Mouse (Mus musculus) liver, adult 2 months (tissue): Measurements from ENCODE around the gene Man2b1. TPM values are rescaled to one million over a fixed set of nuclear protein-coding genes. Genes with fewer than 3 reads are reported as not detected.

Experiments
- DNase-seq: peaks from one replicate; pipeline ENCODE4 v3.0.0-alpha.2; 2011; ENCODE audit warnings: low read depth, low spot score; ENCODE audit errors: extremely low read depth
- H3K27ac ChIP-seq: fragments of 200-500 bp; replicated peaks from 2 replicates; pipeline ENCODE4 v1.5.1; 2012; ENCODE audit warnings: low read depth, mild to moderate bottlenecking, control low read depth, inconsistent platforms, low read length; ENCODE audit not compliant: insufficient read depth
- H3K27me3 ChIP-seq: fragments of 200-500 bp; 2 replicates; pipeline ENCODE4 v1.6.1; 2012; ENCODE audit warnings: mild to moderate bottlenecking, moderate library complexity, low read length, inconsistent platforms; ENCODE audit not compliant: control insufficient read depth, insufficient read depth
- H3K36me3 ChIP-seq: fragments of 200-500 bp; 2 replicates; pipeline ENCODE4 v1.6.1; 2012; ENCODE audit warnings: low read length, inconsistent platforms; ENCODE audit not compliant: control insufficient read depth, insufficient read depth
- H3K4me1 ChIP-seq: fragments of 200-500 bp; 2 replicates; pipeline ENCODE4 v1.6.1; 2011; ENCODE audit warnings: low read length; ENCODE audit not compliant: control insufficient read depth, insufficient read depth
- H3K4me3 ChIP-seq: fragments of 200-500 bp; 2 replicates; pipeline ENCODE4 v1.5.1; 2011; ENCODE audit warnings: low read depth, mild to moderate bottlenecking, control low read depth, low read length, moderate library complexity; ENCODE audit not compliant: insufficient read depth
- H3K79me2 ChIP-seq: fragments of 200-500 bp; 2 replicates; pipeline ENCODE4 v1.6.1; 2012; ENCODE audit warnings: inconsistent platforms, mild to moderate bottlenecking, low read length, moderate library complexity; ENCODE audit not compliant: control insufficient read depth, insufficient read depth
- H3K9ac ChIP-seq: fragments of 200-500 bp; 2 replicates; pipeline ENCODE4 v1.6.1; 2012; ENCODE audit warnings: low read depth, mild to moderate bottlenecking, control low read depth, inconsistent platforms, low read length
- CTCF ChIP-seq: fragments of 200-500 bp; IDR thresholded peaks from 2 replicates; pipeline ENCODE4 v1.5.1; 2011; ENCODE audit warnings: low read depth, low read length, control low read depth
- POLR2A ChIP-seq: fragments of 200-500 bp; IDR thresholded peaks from 2 replicates; pipeline ENCODE4 v1.6.1; 2011; ENCODE audit warnings: low read length, control low read depth; ENCODE audit not compliant: insufficient read depth; ENCODE audit errors: extremely low read depth
- WGBS: fragments of 180-500 bp; shearing (Covaris S2); methylation state at CpG from one replicate; pipeline ENCODE4 v1.1.7; 2018; 5-methylcytosine and 5-hydroxymethylcytosine counted together
- polyA plus RNA-seq: library from polyadenylated mRNA; depleted of rRNA; stranded (reverse); fragments of >200 nt; gene quantifications from 2 replicates; pipeline ENCODE4 v1.2.3, GENCODE M21; 2012
- total RNA-seq: library from RNA; depleted of rRNA; stranded (reverse); fragments of >200 nt; gene quantifications from 2 replicates; pipeline ENCODE4 v1.2.3, GENCODE M21; 2014

Gene Man2b1
- total and polyA plus RNA-seq, 2 experiments, result 57.2 to 69.5 TPM

GRCm38 (mm10) chr8:85084633-85085032, 1.6 kb downstream of the Man2b1 start:
- no peaks in the 10 kb centered on the region for H3K27me3 ChIP-seq
- WGBS, result 65% methylated on average over 8 of the region's 8 CpGs
- DNase-seq, result no peak
- H3K9ac ChIP-seq, result no peak overlapping the region; the same call in 1 of the 2 replicates
- TF ChIP-seq CTCF (no peak), POLR2A (no peak)
- peaks cover 23% of the 10 kb centered on the region for H3K36me3 ChIP-seq
- no peak overlapping the region for H3K4me3 ChIP-seq
- no peak overlapping the region for H3K27ac ChIP-seq
- peaks cover 19% of the 10 kb centered on the region for H3K4me1 ChIP-seq
- peaks cover 5% of the 10 kb centered on the region; the same call in 1 of the 2 replicates for H3K79me2 ChIP-seq

GRCm38 (mm10) chr8:85086238-85086637, 3.2 kb downstream of the Man2b1 start:
- Histone ChIP-seq H3K9ac (no peak overlapping the region), H3K79me2 (peaks cover 5% of the 10 kb centered on the region; the same call in 1 of the 2 replicates), H3K4me3 (no peak overlapping the region), H3K4me1 (peaks cover 17% of the 10 kb centered on the region), H3K27ac (no peak overlapping the region), H3K36me3 (peaks cover 23% of the 10 kb centered on the region), H3K27me3 (no peaks in the 10 kb centered on the region)
- 92% methylated on average over 3 of the region's 3 CpGs for WGBS
- no peak for DNase-seq
- TF ChIP-seq POLR2A (no peak), CTCF (no peak)

- H3K27me3 ChIP-seq, result no peaks in the 10 kb centered on the region
- peaks cover 7% of the 10 kb centered on the region for H3K4me1 ChIP-seq
- no peak overlapping the region for H3K4me3 ChIP-seq
- H3K36me3 ChIP-seq, result peaks cover 31% of the 10 kb centered on the region
- H3K79me2 ChIP-seq, result peaks cover 5% of the 10 kb centered on the region; the same call in 1 of the 2 replicates
- 29% methylated on average over 2 of the region's 2 CpGs for WGBS
- no peak for DNase-seq
- no peak overlapping the region for H3K27ac ChIP-seq
- no peak for TF ChIP-seq POLR2A
- no peak for TF ChIP-seq CTCF
- no peak overlapping the region for H3K9ac ChIP-seq
Measured at GRCm38 (mm10) chr8:85088771-85089170, 5.7 kb downstream of the Man2b1 start.

- no peaks in the 10 kb centered on the region for H3K79me2 ChIP-seq
- H3K36me3 ChIP-seq, result peaks cover 30% of the 10 kb centered on the region
- H3K4me1 ChIP-seq, result no peaks in the 10 kb centered on the region
- TF ChIP-seq POLR2A (no peak), CTCF (no peak)
- H3K9ac ChIP-seq, result no peak overlapping the region
- no peaks in the 10 kb centered on the region for H3K27me3 ChIP-seq
- H3K27ac ChIP-seq, result no peak overlapping the region
- no peak for DNase-seq
- no peak overlapping the region for H3K4me3 ChIP-seq
- WGBS, result 92% methylated on average over 11 of the region's 11 CpGs
Measured at GRCm38 (mm10) chr8:85090856-85091255, 7.8 kb downstream of the Man2b1 start.

GRCm38 (mm10) chr8:85091526-85092090, 8.5 kb downstream of the Man2b1 start:
- H3K9ac ChIP-seq, result no peak overlapping the region
- no peak overlapping the region for H3K4me3 ChIP-seq
- TF ChIP-seq CTCF, result no peak
- no peak for TF ChIP-seq POLR2A
- H3K27ac ChIP-seq, result no peak overlapping the region
- peaks cover 31% of the 10 kb centered on the region for H3K36me3 ChIP-seq
- WGBS, result 80% methylated on average over 21 of the region's 21 CpGs
- no peaks in the 10 kb centered on the region for H3K27me3 ChIP-seq
- no peak for DNase-seq
- no peaks in the 10 kb centered on the region for H3K4me1 ChIP-seq
- H3K79me2 ChIP-seq, result no peaks in the 10 kb centered on the region

GRCm38 (mm10) chr8:85095051-85095450, 12.0 kb downstream of the Man2b1 start:
- H3K4me3 ChIP-seq, result no peak overlapping the region
- H3K4me1 ChIP-seq, result no peaks in the 10 kb centered on the region
- no peaks in the 10 kb centered on the region for H3K79me2 ChIP-seq
- no peak overlapping the region for H3K9ac ChIP-seq
- H3K27me3 ChIP-seq, result no peaks in the 10 kb centered on the region
- no peak overlapping the region for H3K27ac ChIP-seq
- TF ChIP-seq CTCF, result no peak
- TF ChIP-seq POLR2A, result no peak
- H3K36me3 ChIP-seq, result peaks cover 18% of the 10 kb centered on the region
- DNase-seq, result no peak
- 94% methylated on average over 13 of the region's 13 CpGs for WGBS
